Mouse (Mus musculus) megakaryocyte, embryonic 14.5 days (primary cell): ENCODE measurements around the gene Tox4. TPM values are rescaled to one million over a fixed set of nuclear protein-coding genes. Genes with fewer than 3 reads are reported as not detected.

Experiments used
- H3K27me3 ChIP-seq: replicated peaks from 2 replicates; pipeline ENCODE3; 2012; ENCODE audit warnings: inconsistent platforms
- H3K36me3 ChIP-seq: replicated peaks from 2 replicates; pipeline ENCODE3; 2012; ENCODE audit warnings: low read length, inconsistent platforms, mixed read lengths
- H3K4me1 ChIP-seq: 2 replicates; pipeline ENCODE4 v1.6.1; 2012; ENCODE audit warnings: inconsistent platforms
- H3K4me3 ChIP-seq: replicated peaks from 2 replicates; pipeline ENCODE3; 2012; ENCODE audit warnings: moderate library complexity, mild to moderate bottlenecking, inconsistent platforms
- H3K9me3 ChIP-seq: 2 replicates; pipeline ENCODE4 v1.6.1; 2012; ENCODE audit warnings: inconsistent platforms
- FLI1 ChIP-seq: IDR thresholded peaks from 2 replicates; pipeline ENCODE4 v1.6.1; 2012; ENCODE audit warnings: low read length, inconsistent platforms, mixed read lengths
- GATA1 ChIP-seq: IDR thresholded peaks from 3 replicates; pipeline ENCODE4 v1.6.1; 2012; ENCODE audit warnings: mixed read lengths, low read length, inconsistent platforms, borderline replicate concordance
- polyA plus RNA-seq: library from polyadenylated mRNA; stranded (reverse); fragments of >175 nt; gene quantifications from 2 replicates; pipeline ENCODE4 v1.2.3, GENCODE M21; 2012; ENCODE audit warnings: low replicate concordance; ENCODE audit not compliant: insufficient read depth

Gene Tox4
- polyA plus RNA-seq, 1 experiment, result 15.1 TPM

- TF ChIP-seq GATA1 (no peak), FLI1 (no peak)
- no peaks in the 10 kb centered on the region for H3K36me3 ChIP-seq
- H3K4me3 ChIP-seq, result no peak overlapping the region
- no peaks in the 10 kb centered on the region; the same call in 1 of the 2 replicates for H3K9me3 ChIP-seq
- peaks cover 40% of the 10 kb centered on the region for H3K27me3 ChIP-seq
- H3K4me1 ChIP-seq, result peaks cover 24% of the 10 kb centered on the region
Measured at GRCm38 (mm10) chr14:52310906-52311305, 32.0 kb downstream of the Tox4 start.

GRCm38 (mm10) chr14:52313931-52314807 lies 35.2 kb downstream of the Tox4 start:
- H3K9me3 ChIP-seq, result no peaks in the 10 kb centered on the region; the same call in 1 of the 2 replicates
- peak overlapping the region; percentile 38 for H3K4me3 ChIP-seq
- TF ChIP-seq GATA1 (no peak), FLI1 (no peak)
- H3K36me3 ChIP-seq, result no peaks in the 10 kb centered on the region
- H3K4me1 ChIP-seq, result peaks cover 21% of the 10 kb centered on the region
- peaks cover 53% of the 10 kb centered on the region for H3K27me3 ChIP-seq

- peaks cover 21% of the 10 kb centered on the region for H3K4me1 ChIP-seq
- H3K9me3 ChIP-seq, result no peaks in the 10 kb centered on the region; the same call in 1 of the 2 replicates
- H3K4me3 ChIP-seq, result no peak overlapping the region
- H3K27me3 ChIP-seq, result peaks cover 55% of the 10 kb centered on the region
- TF ChIP-seq GATA1 (no peak), FLI1 (no peak)
- H3K36me3 ChIP-seq, result no peaks in the 10 kb centered on the region
Measured at GRCm38 (mm10) chr14:52314808-52315150, 35.8 kb downstream of the Tox4 start.

GRCm38 (mm10) chr14:52315283-52315780 lies 36.4 kb downstream of the Tox4 start:
- Histone ChIP-seq H3K36me3 (no peaks in the 10 kb centered on the region), H3K9me3 (no peaks in the 10 kb centered on the region; the same call in 1 of the 2 replicates), H3K27me3 (peaks cover 59% of the 10 kb centered on the region), H3K4me3 (peak overlapping the region; percentile 92), H3K4me1 (peaks cover 21% of the 10 kb centered on the region)
- TF ChIP-seq GATA1, result no peak
- no peak for TF ChIP-seq FLI1

GRCm38 (mm10) chr14:52315792-52316440 lies 37.0 kb downstream of the Tox4 start:
- H3K9me3 ChIP-seq, result no peaks in the 10 kb centered on the region
- peak overlapping the region; percentile 92 for H3K4me3 ChIP-seq
- TF ChIP-seq FLI1, result no peak
- TF ChIP-seq GATA1, result no peak
- H3K36me3 ChIP-seq, result no peaks in the 10 kb centered on the region
- H3K4me1 ChIP-seq, result peaks cover 21% of the 10 kb centered on the region
- H3K27me3 ChIP-seq, result peaks cover 59% of the 10 kb centered on the region

GRCm38 (mm10) chr14:52316441-52317225 lies 37.7 kb downstream of the Tox4 start:
- H3K4me3 ChIP-seq, result peak overlapping the region; percentile 92
- H3K27me3 ChIP-seq, result peaks cover 62% of the 10 kb centered on the region
- no peak for TF ChIP-seq GATA1
- TF ChIP-seq FLI1, result no peak
- H3K9me3 ChIP-seq, result no peaks in the 10 kb centered on the region
- no peaks in the 10 kb centered on the region for H3K36me3 ChIP-seq
- peaks cover 21% of the 10 kb centered on the region for H3K4me1 ChIP-seq

GRCm38 (mm10) chr14:52319361-52319760 lies 40.4 kb downstream of the Tox4 start:
- H3K9me3 ChIP-seq, result 0 out of 2 replicates have a peak, but pooled peaks cover 3% of the 10 kb centered on the region
- H3K27me3 ChIP-seq, result peaks cover 56% of the 10 kb centered on the region
- TF ChIP-seq GATA1, result no peak
- TF ChIP-seq FLI1, result no peak
- no peaks in the 10 kb centered on the region for H3K36me3 ChIP-seq
- peaks cover 18% of the 10 kb centered on the region for H3K4me1 ChIP-seq
- no peak overlapping the region for H3K4me3 ChIP-seq

GRCm38 (mm10) chr14:52325890-52326289 lies 46.9 kb downstream of the Tox4 start:
- TF ChIP-seq GATA1 (no peak), FLI1 (no peak)
- Histone ChIP-seq H3K27me3 (peaks cover 72% of the 10 kb centered on the region), H3K36me3 (no peaks in the 10 kb centered on the region), H3K4me1 (peaks cover 17% of the 10 kb centered on the region), H3K4me3 (no peak overlapping the region), H3K9me3 (0 out of 2 replicates have a peak, but pooled peaks cover 3% of the 10 kb centered on the region)

- Histone ChIP-seq H3K27me3 (peaks cover 78% of the 10 kb centered on the region), H3K4me3 (peak overlapping the region; percentile 87), H3K36me3 (no peaks in the 10 kb centered on the region)
Measured at GRCm38 (mm10) chr14:52327375-52327901, 48.5 kb downstream of the Tox4 start.

More at GRCm38 (mm10) chr14:52327375-52327901, 48.5 kb downstream of the Tox4 start:
- TF ChIP-seq FLI1 (no peak), GATA1 (no peak)
- Histone ChIP-seq H3K9me3 (no peaks in the 10 kb centered on the region), H3K4me1 (peaks cover 17% of the 10 kb centered on the region)
